In the genomic region with DNA sequence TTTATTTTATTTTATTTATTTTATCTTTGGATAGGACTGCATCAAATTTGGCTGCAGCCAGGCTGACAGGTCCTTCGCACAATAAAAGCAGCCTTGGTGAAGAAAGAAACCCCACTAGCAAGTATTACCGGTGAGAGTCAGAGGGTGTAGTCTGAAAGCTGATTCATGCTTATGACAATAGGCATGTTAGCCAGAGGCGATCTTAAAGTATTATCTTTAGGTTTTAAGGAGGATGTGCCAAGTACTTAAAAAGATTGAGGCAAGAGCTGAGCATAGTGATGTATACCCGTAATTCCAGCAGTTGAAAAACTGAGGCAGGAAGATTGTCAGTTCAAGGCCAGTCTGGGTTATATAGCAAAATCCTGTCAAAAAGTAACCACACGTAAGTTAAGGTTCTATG, we compare ENCODE assay signal across 30 mouse cellular contexts. TPM values are rescaled to one million over a fixed set of nuclear protein-coding genes. Genes with fewer than 3 reads are reported as not detected.
DNase-seq lines count a peak whose midpoint lies in the region; ATAC-seq lines count a peak whose summit lies in the region.
"Had no signal": no experiment of that assay in that cellular context is flagged by ENCODE, and none has a peak within 500 bp of the region (broad histone marks: within the 10 kb centered on the region; RNA-seq: fewer than 3 reads in every experiment).

No protein-coding gene starts in this region.

- H3K27ac ChIP-seq in liver, embryonic 11.5 days (ENCODE audit: low read depth, low read length) = peak overlapping the region; percentile 90
- peak overlapping the region; percentile 87 for H3K27ac ChIP-seq in liver, embryonic 16.5 days (ENCODE audit: low read length)
- H3K27ac ChIP-seq in forebrain, embryonic 11.5 days (ENCODE audit: low read depth, low read length) = no peak overlapping the region
- H3K27ac ChIP-seq: embryonic facial prominence, embryonic 13.5 days; forebrain, embryonic 15.5 days; heart, embryonic 10.5 days; hindbrain, embryonic 10.5 days; hindbrain, embryonic 15.5 days; layer of hippocampus, adult 2 months; limb, embryonic 10.5 days; limb, embryonic 15.5 days; lung, embryonic 15.5 days; neural tube, embryonic 12.5 days had no signal

- no peaks in the 10 kb centered on the region for H3K27me3 ChIP-seq in liver, embryonic 11.5 days (replicated peaks; ENCODE audit: control insufficient read depth, insufficient read depth, low read length)
- no peaks in the 10 kb centered on the region for H3K27me3 ChIP-seq in liver, embryonic 16.5 days (ENCODE audit: control insufficient read depth, insufficient read depth, low read depth, low read length)
- no peaks in the 10 kb centered on the region for H3K27me3 ChIP-seq in forebrain, embryonic 11.5 days (ENCODE audit: control insufficient read depth, insufficient read depth, low read length)
- H3K27me3 ChIP-seq: embryonic facial prominence, embryonic 13.5 days; forebrain, embryonic 15.5 days; hindbrain, embryonic 15.5 days; limb, embryonic 15.5 days; lung, embryonic 15.5 days; neural tube, embryonic 12.5 days had no signal

- no peaks in the 10 kb centered on the region for H3K9me3 ChIP-seq in liver, embryonic 11.5 days (ENCODE audit: control insufficient read depth, low read length)
- H3K9me3 ChIP-seq in liver, embryonic 16.5 days (replicated peaks; ENCODE audit: control insufficient read depth, low read length) = no peaks in the 10 kb centered on the region
- no peaks in the 10 kb centered on the region for H3K9me3 ChIP-seq in forebrain, embryonic 11.5 days (ENCODE audit: control insufficient read depth, low read length)
- H3K9me3 ChIP-seq: embryonic facial prominence, embryonic 13.5 days; forebrain, embryonic 15.5 days; heart, embryonic 10.5 days; hindbrain, embryonic 10.5 days; hindbrain, embryonic 15.5 days; limb, embryonic 10.5 days; limb, embryonic 15.5 days; lung, embryonic 15.5 days; neural tube, embryonic 12.5 days had no signal

- peaks cover 23% of the 10 kb centered on the region for H3K36me3 ChIP-seq in liver, embryonic 11.5 days (ENCODE audit: control insufficient read depth, insufficient read depth, low read length)
- peaks cover 31% of the 10 kb centered on the region for H3K36me3 ChIP-seq in liver, embryonic 16.5 days (ENCODE audit: control insufficient read depth, insufficient read depth)
- peaks cover 23% of the 10 kb centered on the region for H3K36me3 ChIP-seq in forebrain, embryonic 11.5 days (ENCODE audit: control insufficient read depth, insufficient read depth, low read length)

- H3K4me1 ChIP-seq in liver, embryonic 11.5 days (replicated peaks; ENCODE audit: control insufficient read depth, insufficient read depth, low read length) = peaks cover 12% of the 10 kb centered on the region
- peaks cover 13% of the 10 kb centered on the region for H3K4me1 ChIP-seq in liver, embryonic 16.5 days (ENCODE audit: control insufficient read depth, low read depth, low read length)
- no peaks in the 10 kb centered on the region for H3K4me1 ChIP-seq in forebrain, embryonic 11.5 days (replicated peaks; ENCODE audit: control insufficient read depth, insufficient read depth, low read length)
- H3K4me1 ChIP-seq: embryonic facial prominence, embryonic 13.5 days; forebrain, embryonic 15.5 days; heart, embryonic 10.5 days; hindbrain, embryonic 10.5 days; hindbrain, embryonic 15.5 days; limb, embryonic 10.5 days; limb, embryonic 15.5 days; lung, embryonic 15.5 days; neural tube, embryonic 12.5 days had no signal

- ATAC-seq in liver, embryonic 11.5 days (replicated peaks; ENCODE audit: low FRiP score) = 0 out of 2 replicates have a peak, but pooled peaks have one; percentile 37
- peak; percentile 55 for ATAC-seq in liver, embryonic 16.5 days (ENCODE audit: low read depth)
- ATAC-seq in forebrain, embryonic 11.5 days (replicated peaks; ENCODE audit: low FRiP score) = no peak
- ATAC-seq: forebrain, embryonic 15.5 days; inflammation-experienced regulatory T-cells, adult 6 months had no signal

- no peak overlapping the region for H3K9ac ChIP-seq in liver, embryonic 11.5 days (ENCODE audit: low read depth, low read length)
- H3K9ac ChIP-seq in liver, embryonic 16.5 days (ENCODE audit: low read depth, low read length) = no peak overlapping the region
- no peak overlapping the region for H3K9ac ChIP-seq in forebrain, embryonic 11.5 days (ENCODE audit: low read length)
- H3K9ac ChIP-seq: embryonic facial prominence, embryonic 13.5 days; forebrain, embryonic 15.5 days; hindbrain, embryonic 15.5 days; limb, embryonic 15.5 days; lung, embryonic 15.5 days; neural tube, embryonic 12.5 days had no signal

- no peak overlapping the region for H3K4me3 ChIP-seq in liver, embryonic 11.5 days (ENCODE audit: low read depth, low read length)
- H3K4me3 ChIP-seq in liver, embryonic 16.5 days (ENCODE audit: low read depth, low read length) = no peak overlapping the region
- H3K4me3 ChIP-seq in forebrain, embryonic 11.5 days (ENCODE audit: low read depth, low read length) = no peak overlapping the region
- H3K4me3 ChIP-seq: embryonic facial prominence, embryonic 13.5 days; forebrain, embryonic 15.5 days; heart, embryonic 10.5 days; hindbrain, embryonic 10.5 days; hindbrain, embryonic 15.5 days; layer of hippocampus, adult 2 months; limb, embryonic 10.5 days; limb, embryonic 15.5 days; lung, embryonic 15.5 days; myocyte; neural tube, embryonic 12.5 days had no signal

- 75% methylated on average over 5 of the region's 5 CpGs for WGBS in liver, embryonic 11.5 days
- 53% methylated on average over 5 of the region's 5 CpGs for WGBS in liver, embryonic 16.5 days (ENCODE audit: insufficient replicate concordance)
- 92% methylated on average over 5 of the region's 5 CpGs for WGBS in forebrain, embryonic 11.5 days

- peak overlapping the region; percentile 30; the same call in 1 of the 2 replicates for H3K4me2 ChIP-seq in liver, embryonic 11.5 days
- 0 out of 2 replicates have a peak overlapping the region, but pooled peaks have one; percentile 6 for H3K4me2 ChIP-seq in liver, embryonic 16.5 days (ENCODE audit: low read depth, low read length)
- no peak overlapping the region for H3K4me2 ChIP-seq in forebrain, embryonic 11.5 days (ENCODE audit: low read depth, low read length, severe bottlenecking)
- H3K4me2 ChIP-seq: embryonic facial prominence, embryonic 13.5 days; forebrain, embryonic 15.5 days; hindbrain, embryonic 15.5 days; limb, embryonic 15.5 days; lung, embryonic 15.5 days; midbrain, embryonic 11.5 days; neural tube, embryonic 12.5 days had no signal

- DNase-seq in liver, embryonic 11.5 days (ENCODE audit: low spot score) = no peak
- no peak for DNase-seq in liver
- DNase-seq in gonadal fat pad, adult 2 months (ENCODE audit: low read depth) = peak; percentile 44
- no peak for DNase-seq in spleen, postnatal 10 days (ENCODE audit: low spot score in 2 of 2)
- DNase-seq in gastrocnemius, postnatal 25 days = no peak
- DNase-seq in forebrain, embryonic 11.5 days (ENCODE audit: low spot score) = no peak
- DNase-seq: adrenal gland, postnatal 14 days; cerebellum, adult 18-20 months; cerebellum, postnatal 10 days; gastrocnemius, postnatal 10 days; heart, adult 11 months; kidney, adult 11 months; kidney, postnatal 36 days; right cerebral cortex, adult 18-20 months; thymus, adult 2 months; thymus, postnatal 36 days had no signal

RNA-seq across cellular contexts. Expression of gene Gnl3, which starts 26.3 kb away (rescaled TPM):
- 265 and 268 TPM in 2 replicates for polyA plus RNA-seq in liver, embryonic 11.5 days (2014; fragmentation: Nextera tagmentation; extraction: Ambion mirVana)
- 20.3 and 23.2 TPM in 2 replicates for polyA plus RNA-seq in gonadal fat pad, adult 2 months (2012; rRNA removed)
- 54.8 and 60.1 TPM in 2 replicates for polyA plus RNA-seq in liver, embryonic 16.5 days (2015; fragmentation: Nextera tagmentation; extraction: Ambion mirVana)
- 10 to 100 TPM; 23.7 to 27.3 TPM for total RNA-seq in gastrocnemius, postnatal 25 days (2021)
- polyA plus RNA-seq in forebrain, embryonic 11.5 days (2014; fragmentation: Nextera tagmentation; extraction: Ambion mirVana) = 110 and 120 TPM in 2 replicates

RNA-seq across cellular contexts. Expression of gene Pbrm1, which starts 26.4 kb away (rescaled TPM):
- polyA plus RNA-seq in liver, embryonic 11.5 days (2014; fragmentation: Nextera tagmentation; extraction: Ambion mirVana) = 72.8 and 73.0 TPM in 2 replicates
- polyA plus RNA-seq in gonadal fat pad, adult 2 months (2012; rRNA removed) = 12.2 and 16.9 TPM in 2 replicates
- polyA plus RNA-seq in liver, embryonic 16.5 days (2015; fragmentation: Nextera tagmentation; extraction: Ambion mirVana) = 50.6 and 52.9 TPM in 2 replicates
- total RNA-seq in gastrocnemius, postnatal 25 days (2021) = 10 to 100 TPM; 39.4 to 46.2 TPM
- 135 and 136 TPM in 2 replicates for polyA plus RNA-seq in forebrain, embryonic 11.5 days (2014; fragmentation: Nextera tagmentation; extraction: Ambion mirVana)

RNA-seq across cellular contexts. Expression of gene Spcs1, which starts 43.8 kb away (rescaled TPM):
- 309 and 326 TPM in 2 replicates for polyA plus RNA-seq in liver, embryonic 11.5 days (2014; fragmentation: Nextera tagmentation; extraction: Ambion mirVana)
- 291 and 352 TPM in 2 replicates for polyA plus RNA-seq in gonadal fat pad, adult 2 months (2012; rRNA removed)
- polyA plus RNA-seq in liver, embryonic 16.5 days (2015; fragmentation: Nextera tagmentation; extraction: Ambion mirVana) = 259 and 284 TPM in 2 replicates
- total RNA-seq in gastrocnemius, postnatal 25 days (2021) = 100 to 1,000 TPM; 120 to 128 TPM
- 224 and 251 TPM in 2 replicates for polyA plus RNA-seq in forebrain, embryonic 11.5 days (2014; fragmentation: Nextera tagmentation; extraction: Ambion mirVana)

RNA-seq across cellular contexts. Expression of gene Glt8d1, which starts 44.1 kb away (rescaled TPM):
- polyA plus RNA-seq in liver, embryonic 11.5 days (2014; fragmentation: Nextera tagmentation; extraction: Ambion mirVana) = 33.7 and 41.6 TPM in 2 replicates
- 33.0 and 34.4 TPM in 2 replicates for polyA plus RNA-seq in gonadal fat pad, adult 2 months (2012; rRNA removed)
- 14.6 and 16.0 TPM in 2 replicates for polyA plus RNA-seq in liver, embryonic 16.5 days (2015; fragmentation: Nextera tagmentation; extraction: Ambion mirVana)
- 10 to 100 TPM; 11.5 to 13.7 TPM for total RNA-seq in gastrocnemius, postnatal 25 days (2021)
- 61.3 and 63.5 TPM in 2 replicates for polyA plus RNA-seq in forebrain, embryonic 11.5 days (2014; fragmentation: Nextera tagmentation; extraction: Ambion mirVana)
